Mouse (Mus musculus) ovary, postnatal 36 days (tissue): ENCODE data around the gene Bbox1.

Source experiments
- DNase-seq: peaks from one replicate; pipeline ENCODE4 v3.0.0; 2022; ENCODE audit warnings: low spot score, mixed read lengths

Bbox1 gene

GRCm38 (mm10) chr2:110274160-110274559, 40.2 kb downstream of the Bbox1 start:
- no peak for DNase-seq

- peak; percentile 14 for DNase-seq
These were observed 45.1 kb downstream of the Bbox1 start for GRCm38 (mm10) chr2:110269281-110269680.

DNA sequence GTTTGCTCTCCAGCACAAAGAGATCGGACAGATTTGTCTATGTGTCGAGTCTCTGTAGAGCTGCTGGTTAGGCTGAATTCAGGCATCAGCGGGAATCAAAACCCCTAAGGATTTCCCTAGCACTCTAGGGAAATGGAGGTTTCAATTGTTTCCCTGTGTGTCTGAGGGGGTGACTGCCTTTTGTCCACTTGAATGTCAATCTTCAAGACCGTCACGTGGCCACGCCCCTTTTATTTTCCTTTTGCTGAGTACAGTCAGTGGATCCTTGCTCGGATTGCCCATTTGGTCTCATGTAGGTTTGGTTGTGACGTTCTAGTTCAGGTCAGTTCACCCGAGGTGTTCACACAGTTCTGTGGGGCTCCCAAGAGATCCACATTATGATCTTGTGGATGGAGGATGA, 82.1 kb downstream of the Bbox1 start:
- DNase-seq = no peak

GRCm38 (mm10) chr2:110230753-110231152, 83.6 kb downstream of the Bbox1 start:
- DNase-seq = no peak

DNA sequence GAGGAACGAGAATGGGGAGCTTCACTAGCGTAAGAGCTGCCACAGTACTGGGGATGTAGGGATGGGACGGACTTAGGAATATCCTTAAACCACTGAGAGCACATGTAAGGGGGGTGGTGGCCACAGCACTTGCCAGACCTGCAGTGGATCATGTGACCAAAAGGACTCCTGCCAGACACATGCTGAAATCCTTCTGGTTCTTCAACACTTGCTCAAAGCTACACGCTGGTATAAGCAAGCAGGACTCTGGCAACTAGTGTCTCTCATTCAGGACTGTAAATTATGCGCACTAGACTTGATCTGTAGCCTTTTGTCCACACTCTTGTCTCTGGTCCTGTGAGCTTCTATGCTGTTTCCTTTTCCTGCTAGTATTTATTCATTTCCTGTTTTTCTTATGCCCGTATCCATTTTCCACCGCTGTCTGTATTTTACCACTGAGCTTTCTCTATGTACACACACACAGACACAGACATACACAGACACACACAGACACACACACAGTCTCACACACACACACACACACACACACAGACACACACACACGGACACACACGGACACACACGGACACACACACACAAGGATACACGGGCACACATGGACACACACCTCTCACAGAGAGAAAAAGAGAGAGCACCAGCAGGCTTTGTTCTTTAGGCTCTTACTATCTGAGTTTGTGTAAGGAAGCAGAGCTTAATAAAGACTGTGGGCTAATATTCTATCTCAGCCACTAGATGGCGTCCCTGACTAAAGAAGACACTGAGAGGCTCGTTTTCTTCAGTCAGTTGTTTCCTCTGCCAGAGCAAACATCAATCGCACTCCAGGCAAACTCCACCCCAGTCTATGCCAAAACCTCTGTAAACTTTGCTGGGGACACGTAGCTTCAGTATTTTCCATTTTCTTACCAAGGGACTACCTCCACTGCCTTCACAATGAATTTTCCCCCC, 84.9 kb downstream of the Bbox1 start:
- peak; percentile 7 for DNase-seq

DNA sequence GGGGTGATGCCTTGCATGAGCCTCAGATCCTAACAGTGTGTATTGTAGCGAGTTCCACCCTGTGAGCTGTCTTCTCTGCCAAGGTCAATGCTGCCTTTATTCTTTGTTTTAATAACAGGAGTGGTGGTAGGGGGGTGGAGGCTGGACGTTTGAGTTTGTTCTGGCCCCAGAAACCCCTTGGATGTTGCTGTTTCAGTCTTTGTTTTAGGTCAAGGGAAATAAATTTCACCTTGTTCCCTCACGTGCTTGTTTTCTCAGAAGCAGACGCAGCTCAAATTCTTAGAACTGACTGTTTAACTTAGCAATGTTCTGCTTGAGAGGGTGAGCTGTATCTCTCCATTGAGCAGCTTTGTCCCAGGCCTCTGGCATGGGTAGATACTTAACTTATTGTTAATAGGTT, 87.9 kb downstream of the Bbox1 start:
- no peak for DNase-seq

- no peak for DNase-seq
These were observed 88.4 kb downstream of the Bbox1 start for GRCm38 (mm10) chr2:110225969-110226368.

- no peak for DNase-seq
These were observed 91.6 kb downstream of the Bbox1 start for GRCm38 (mm10) chr2:110222793-110223192.

GRCm38 (mm10) chr2:110220492-110220891, 93.9 kb downstream of the Bbox1 start:
- no peak for DNase-seq

DNA sequence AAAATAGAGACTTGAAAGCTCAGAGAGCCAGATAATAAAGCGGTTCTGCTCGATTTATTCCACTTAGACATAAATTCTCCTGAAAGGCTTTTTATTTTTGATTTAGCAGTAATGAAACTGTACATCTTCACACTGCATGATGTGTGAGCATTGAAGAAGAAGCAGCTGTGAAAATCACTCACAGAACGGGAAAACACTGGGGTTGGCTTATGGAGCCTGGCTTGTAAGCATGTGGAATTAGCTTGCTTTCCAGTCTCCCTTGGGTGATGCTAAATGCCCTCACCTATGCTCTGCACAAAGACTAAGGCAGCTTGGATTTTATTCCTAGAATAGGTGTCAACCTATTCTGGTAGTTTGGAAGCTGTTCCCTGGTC, 98.7 kb downstream of the Bbox1 start:
- no peak for DNase-seq

DNA sequence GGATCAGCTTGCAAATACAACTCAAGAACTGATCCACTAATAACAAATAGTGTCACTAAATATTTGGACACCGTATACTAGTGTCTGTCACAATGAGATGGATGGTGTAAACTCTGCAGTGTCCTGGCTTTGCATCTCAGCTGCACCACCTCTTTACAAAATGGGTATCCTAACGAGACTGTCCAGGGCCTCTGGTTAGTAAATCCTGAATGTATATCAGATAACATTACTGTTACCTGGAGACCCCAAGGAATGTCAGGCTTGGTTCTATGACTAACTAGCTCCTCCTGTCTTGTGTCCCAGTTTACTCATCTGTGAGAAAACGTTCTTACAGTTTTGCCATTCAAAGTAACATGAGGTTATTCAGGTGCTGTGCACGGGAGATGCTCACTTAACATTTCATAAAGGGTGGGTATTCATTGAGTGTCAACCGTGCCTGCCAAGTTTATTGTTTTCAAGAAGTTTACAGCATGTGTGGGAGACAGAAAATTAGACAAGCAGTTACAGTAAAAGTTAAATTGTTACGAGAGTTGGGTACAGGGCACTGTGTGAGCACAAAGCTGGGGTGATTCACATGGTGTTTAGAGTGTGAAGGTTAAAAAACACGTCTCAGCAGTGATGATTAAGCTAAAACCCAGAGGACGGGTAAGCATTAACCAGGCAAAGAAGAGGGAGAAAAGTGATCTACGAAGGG, 99.2 kb downstream of the Bbox1 start:
- no peak for DNase-seq

GRCm38 (mm10) chr2:110214278-110214677, 100.1 kb downstream of the Bbox1 start:
- DNase-seq = no peak
